Mouse (Mus musculus): Measurements from ENCODE around the gene Amph.
"Not testable (repeated sequence)": the region's sequence is repeated elsewhere in the genome, so short reads cannot be mapped to it uniquely, and the experiment has no call there.

Gene Amph

DNA sequence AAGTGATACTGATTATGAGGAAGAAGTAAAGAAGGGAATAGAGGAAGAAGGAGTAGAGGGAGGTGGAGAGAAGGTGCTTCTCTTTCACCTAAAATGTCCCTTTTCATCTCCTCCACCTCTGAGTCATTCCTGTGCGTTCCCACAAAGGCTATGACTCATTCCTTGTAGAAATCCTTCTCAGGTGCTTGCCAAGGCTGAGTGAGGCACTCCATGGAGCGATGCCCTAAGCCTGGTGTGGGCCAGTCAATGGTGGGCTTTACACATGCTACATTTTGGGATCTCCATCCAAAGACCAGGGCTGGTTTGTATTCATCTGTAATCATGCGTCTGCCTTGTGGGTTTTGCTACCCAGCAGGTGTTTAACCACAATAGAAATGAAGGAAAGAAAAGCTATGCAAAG, 78.9 kb downstream of the Amph start:
- DNase-seq = no peak

- DNase-seq = no peak
Observed at GRCm38 (mm10) chr13:19027766-19028350, 79.9 kb downstream of the Amph start.

DNA sequence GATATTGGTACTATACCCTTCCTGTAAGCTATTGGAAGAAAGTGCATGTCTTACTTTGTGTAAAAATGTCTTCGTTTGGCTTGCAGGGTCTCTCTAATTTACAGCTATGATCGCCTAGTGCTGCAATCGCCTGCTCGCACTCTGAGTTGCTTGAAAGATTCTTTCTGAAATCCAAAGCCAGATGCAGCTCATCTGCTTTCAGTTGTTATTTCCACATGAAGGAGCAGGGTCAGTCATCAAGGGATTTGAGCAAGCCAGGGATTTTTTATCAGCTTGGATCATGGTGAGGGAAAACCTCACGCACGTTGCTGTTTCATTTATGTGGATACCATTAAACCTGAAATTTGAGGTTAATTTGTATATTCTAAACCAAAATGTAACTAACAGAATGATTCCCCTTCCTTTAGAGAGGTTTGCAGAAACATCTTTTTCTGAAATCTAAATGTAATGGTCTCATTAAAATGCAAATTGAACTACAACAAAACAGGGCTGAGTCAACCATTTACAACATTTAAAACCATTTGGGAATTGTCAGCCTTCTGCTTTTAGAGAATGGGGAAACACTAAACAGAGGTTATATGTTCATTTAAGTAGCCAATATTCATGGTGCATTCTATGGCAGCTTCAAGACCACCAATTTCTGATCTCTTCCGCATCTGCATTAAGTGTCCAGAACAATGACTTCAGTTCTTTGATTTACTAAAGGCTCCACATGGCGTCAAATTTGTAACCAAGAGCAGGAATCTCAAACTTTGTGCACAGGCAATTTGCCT, 84.1 kb downstream of the Amph start:
- DNase-seq = no peak

GRCm38 (mm10) chr13:19052090-19052489, 104.1 kb downstream of the Amph start:
- no peak for DNase-seq

GRCm38 (mm10) chr13:19054504-19054903, 106.5 kb downstream of the Amph start:
- DNase-seq = no peak

- DNase-seq = no peak
Observed at GRCm38 (mm10) chr13:19072261-19072660, 124.3 kb downstream of the Amph start.

DNA sequence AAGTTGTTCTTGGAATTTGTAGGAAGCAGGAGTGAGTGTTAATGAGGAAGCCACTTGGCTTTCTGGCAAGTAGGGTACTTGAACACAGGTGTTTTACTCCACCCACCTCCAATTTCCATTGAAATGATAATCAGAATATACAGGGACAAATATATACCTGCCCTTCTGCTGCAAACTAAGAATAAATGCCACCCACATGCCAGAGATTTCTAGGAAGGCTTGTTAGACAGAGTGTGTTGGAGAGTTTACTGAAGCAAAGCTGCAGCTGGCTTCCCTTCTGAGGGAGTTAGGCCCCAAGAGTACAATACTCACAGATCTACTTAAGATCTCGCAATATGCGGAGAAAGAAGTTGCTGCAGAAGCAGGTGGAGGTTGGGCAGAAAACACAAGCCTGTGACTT, 129.4 kb downstream of the Amph start:
- no peak for DNase-seq

- DNase-seq = no peak
Observed at GRCm38 (mm10) chr13:19081932-19082331, 133.9 kb downstream of the Amph start.

- no peak for DNase-seq
Observed at GRCm38 (mm10) chr13:19094571-19094970, 146.6 kb downstream of the Amph start.

DNA sequence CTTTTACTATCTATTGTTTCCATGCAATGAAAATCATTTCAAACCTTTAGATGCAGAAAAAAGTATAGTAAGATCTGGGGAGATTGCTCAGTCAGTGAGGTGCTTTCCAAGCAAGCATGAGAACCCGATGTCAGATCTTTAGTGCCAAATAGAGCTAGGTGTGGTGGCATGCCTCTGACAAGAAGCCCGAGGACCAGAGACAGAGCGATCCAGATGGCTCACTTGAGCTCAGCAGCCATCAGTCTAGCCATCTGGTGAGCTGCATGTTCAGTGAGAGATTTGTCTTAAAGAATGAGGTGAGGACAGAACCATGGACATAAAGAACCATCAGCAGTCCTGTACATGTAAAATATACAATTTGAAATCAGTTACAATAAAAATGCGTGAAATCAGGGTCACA, 149.1 kb downstream of the Amph start:
- DNase-seq = no peak

DNA sequence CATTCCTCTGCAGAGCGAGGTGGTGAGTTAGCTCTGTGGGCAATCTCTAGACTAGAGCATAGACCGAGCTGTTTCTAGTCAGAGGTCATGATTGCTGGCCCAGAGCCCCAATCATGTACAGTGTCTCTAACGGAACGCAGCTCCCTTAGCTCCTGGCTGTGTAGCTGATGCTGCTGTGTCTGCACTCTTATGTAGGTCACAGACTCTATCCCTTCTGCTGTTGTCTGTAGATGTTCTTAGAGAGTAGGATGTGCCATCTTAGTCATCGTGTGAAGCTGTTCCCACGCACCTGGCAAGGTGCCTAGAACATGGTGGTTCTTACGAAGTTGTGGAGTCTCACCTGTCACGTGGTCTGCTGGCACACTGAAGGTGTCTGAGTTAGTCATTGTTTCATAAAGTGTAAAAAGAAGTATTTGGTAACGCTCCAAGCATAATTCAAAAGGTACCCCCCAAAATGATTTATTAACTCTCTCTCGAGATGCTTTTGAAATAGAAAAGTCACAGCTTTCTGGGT, 153.9 kb downstream of the Amph start:
- DNase-seq = no peak

GRCm38 (mm10) chr13:19106418-19106817, 158.4 kb downstream of the Amph start:
- DNase-seq = no peak

- no peak for DNase-seq
Observed at GRCm38 (mm10) chr13:19109331-19109730, 161.3 kb downstream of the Amph start.

- no peak for DNase-seq
Observed at GRCm38 (mm10) chr13:19113034-19113922, 165.3 kb downstream of the Amph start.

DNA sequence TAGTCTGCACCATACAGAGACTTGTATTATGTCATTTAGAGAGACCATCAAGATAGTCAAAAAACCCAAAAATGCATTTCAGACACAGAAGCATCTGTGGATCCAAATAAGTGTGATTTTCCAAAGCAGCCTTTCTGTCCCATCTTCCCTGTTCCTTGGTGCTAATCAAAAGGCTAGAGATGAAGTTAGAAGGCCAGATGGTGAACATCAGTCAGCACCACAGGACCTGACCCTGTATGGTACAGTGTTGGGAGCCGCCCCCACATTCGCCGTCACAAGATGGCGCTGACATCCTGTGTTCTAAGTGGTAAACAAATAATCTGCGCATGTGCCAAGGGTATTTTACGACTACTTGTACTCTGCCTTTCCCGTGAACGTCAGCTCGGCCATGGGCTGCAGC, 166.8 kb downstream of the Amph start:
- DNase-seq = not testable (repeated sequence)

DNA sequence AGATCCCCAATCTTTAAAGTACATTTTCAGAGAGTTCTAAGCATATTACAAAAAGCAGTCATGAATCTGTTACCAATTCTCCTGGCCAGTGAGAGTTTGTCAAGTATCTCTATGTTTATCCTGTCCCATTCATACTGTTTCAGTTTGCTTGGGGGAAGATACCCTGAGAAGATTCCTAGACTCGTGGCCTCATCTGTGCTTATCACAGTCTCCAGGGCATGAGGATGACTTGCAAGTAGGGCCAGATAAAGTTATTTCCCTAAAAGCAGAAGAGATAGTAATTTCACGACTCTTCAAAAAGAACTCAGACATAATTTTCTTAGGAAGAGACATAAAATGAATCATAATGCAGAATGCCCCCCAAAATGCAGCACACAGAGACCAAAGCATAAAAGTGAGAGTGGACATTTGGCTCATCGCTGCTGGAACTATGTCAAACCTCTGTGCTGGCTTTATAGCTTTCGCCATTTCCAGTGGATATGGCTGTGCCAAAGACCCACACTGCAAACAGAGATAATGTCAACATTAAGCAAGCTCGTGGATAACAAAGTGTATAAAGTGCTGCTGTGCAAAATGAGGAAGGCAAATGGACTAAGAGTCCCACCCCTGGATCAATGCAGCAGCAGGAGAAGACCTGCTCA, 179.0 kb downstream of the Amph start:
- DNase-seq = no peak

DNA sequence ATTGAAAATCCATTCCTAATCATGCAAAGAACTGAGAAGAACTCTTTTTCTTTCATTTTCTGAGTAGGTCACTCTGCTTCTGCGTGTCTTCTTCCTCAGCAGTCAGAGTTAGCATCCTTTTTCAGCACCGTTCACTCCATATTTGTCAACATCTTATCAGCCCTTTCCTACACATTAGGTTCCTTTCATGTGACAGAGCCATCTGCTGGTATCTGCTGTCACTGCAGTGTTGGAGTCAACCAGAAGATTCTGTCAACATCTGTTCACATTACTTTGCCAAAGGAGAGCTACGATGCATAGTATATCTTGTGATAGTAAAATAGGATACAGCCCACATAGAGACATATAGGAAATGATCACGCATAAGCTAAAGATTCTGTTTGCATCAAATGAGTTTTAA, 185.8 kb downstream of the Amph start:
- DNase-seq = peak in 1 of 2 experiments; percentile 4

DNA sequence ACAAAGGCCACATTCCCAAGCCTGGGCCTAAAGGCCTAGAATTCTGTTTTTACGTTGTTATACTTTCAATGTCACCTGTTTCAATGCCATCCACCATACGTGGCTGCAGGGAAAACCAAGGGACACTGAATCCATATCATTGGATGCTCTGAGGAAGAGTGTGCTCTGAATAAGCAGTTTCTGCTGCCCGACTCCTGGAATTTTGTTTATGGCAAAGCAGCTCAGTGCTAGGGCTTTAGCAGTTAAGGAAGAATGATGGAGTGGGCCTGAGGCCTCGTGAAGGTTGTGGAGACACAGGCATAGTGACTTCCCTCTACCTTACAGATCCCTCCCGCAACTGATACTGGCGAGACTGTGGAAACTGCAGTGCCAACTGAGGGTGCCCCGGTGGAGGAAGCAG, 189.2 kb downstream of the Amph start:
- DNase-seq = no peak

DNA sequence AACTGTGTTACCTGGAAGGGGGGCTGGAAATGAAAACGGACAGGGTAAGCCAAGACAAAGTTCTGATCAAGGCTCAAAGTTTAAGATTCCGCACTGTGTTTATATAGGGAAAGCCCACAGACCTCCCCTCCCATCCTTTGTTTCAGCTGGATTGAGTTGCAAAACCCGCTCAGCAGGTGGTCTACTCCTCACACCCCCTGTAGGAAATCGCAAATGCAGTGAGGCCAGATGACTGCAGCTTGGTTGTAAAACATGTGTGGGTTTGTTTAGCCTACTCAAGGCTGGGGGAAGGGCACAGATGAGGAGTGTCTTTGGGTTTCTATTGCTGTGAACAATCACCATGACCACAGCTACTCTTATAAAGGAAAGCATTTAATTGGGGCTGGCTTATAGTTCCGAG, 189.9 kb downstream of the Amph start:
- DNase-seq = no peak

- no peak for DNase-seq
Observed at GRCm38 (mm10) chr13:19138550-19138949, 190.5 kb downstream of the Amph start.

DNA sequence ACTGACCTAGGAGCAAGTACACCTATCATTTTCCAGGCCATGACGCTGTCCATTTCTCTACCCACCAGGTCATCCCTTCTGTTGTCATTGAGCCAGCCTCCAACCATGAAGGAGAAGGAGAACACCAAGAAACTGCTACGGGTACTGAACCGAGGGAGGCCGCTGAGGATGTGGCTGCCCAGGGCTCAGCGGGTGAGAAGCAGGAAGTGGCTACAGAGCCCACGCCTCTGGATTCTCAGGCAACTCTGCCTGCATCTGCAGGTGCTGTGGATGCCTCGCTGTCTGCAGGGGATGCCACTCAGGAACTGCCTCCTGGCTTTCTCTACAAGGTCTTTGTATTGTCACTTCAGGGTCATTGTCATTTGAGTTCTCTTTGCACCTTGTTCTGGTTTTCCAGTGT, 191.1 kb downstream of the Amph start:
- no peak for DNase-seq

DNA sequence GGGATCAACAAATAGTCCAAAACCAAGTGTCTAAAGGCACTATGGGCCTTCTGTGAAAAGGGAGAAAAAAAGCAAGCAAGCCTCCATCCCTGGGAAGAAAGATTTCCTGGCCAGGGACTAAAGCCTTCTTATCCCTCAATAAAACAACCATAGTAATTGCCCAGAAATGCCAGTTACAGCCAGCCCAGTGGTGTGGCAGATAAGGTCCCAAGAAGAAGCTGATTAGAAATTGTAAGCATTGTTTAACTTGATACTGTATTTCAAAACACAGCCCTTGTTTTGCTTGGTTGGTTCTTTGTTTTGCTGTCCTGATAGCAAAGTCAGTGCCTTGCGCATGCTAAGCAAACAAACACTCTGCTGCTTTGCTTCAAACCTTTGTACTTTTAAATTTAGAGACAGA, 191.8 kb downstream of the Amph start:
- DNase-seq = no peak

DNA sequence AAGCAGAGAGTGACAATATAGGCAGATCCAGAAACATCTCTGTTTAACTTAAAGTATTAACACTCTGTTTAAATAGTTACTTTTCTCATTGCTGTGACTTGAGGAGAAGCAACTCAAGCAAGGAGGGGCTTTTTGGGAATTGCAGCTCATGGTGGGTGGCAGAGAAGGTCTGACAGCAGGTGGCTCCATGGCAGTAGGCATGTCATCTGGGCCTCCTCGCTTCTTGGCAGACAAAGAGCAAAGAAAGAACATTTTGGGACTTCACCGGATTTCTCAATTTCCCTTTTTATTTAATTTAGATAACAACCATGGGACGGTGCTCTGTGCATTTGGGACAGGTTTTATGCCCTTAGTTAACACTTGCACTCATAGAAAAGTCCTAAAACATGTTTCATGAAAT, 195.8 kb downstream of the Amph start:
- no peak for DNase-seq
